Mouse (Mus musculus) gastrocnemius, adult 2 months (tissue): ENCODE results near the gene Trip10. TPM values are rescaled to one million over a fixed set of nuclear protein-coding genes. Genes with fewer than 3 reads are reported as not detected.

Experiments
- DNase-seq: peaks from one replicate; pipeline ENCODE4 v3.0.0; 2022
- H3K27ac ChIP-seq: fragments of 200-600 bp; 2 replicates; pipeline ENCODE4 v1.8.1; 2022; ENCODE audit warnings: mild to moderate bottlenecking
- H3K4me3 ChIP-seq: fragments of 200-600 bp; 2 replicates; pipeline ENCODE4 v1.8.1; 2022; ENCODE audit warnings: mild to moderate bottlenecking, moderate library complexity
- CTCF ChIP-seq: fragments of 200-600 bp; IDR thresholded peaks from 2 replicates; pipeline ENCODE4 v1.8.1; 2022; ENCODE audit warnings: antibody characterized with exemption, mild to moderate bottlenecking, moderate library complexity
- intact Hi-C: fragments of 180-260 bp; cut with DNase I; formaldehyde crosslinking; loops from one replicate; pipeline ENCODE4 v1.15.1; 2025
- total RNA-seq, 2 experiments: library from RNA; stranded (reverse); gene quantifications; 2 replicates each; pipeline ENCODE4 v1.2.3; 2021

Gene Trip10
- total RNA-seq, 2 experiments from 2014 or later, result 170 to 176 TPM

DNA sequence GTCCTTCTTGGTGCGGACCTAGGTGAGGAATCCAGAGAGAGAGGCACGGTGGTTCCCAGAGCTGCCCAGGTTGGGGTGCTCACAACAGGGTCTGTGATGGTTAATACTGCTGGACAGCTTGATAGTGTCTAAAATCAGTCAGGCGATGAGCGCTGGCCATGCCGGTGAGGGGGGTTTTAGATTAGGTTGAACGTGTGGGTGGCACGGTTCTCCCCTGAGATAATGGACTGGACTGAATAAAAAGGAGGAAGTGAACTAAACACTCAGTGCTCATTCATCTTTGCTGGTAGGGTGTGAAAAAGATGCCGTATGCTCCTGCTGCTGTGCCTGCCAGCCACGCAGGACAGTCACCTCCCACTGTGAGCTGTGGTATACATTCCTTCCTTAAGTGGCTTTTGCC is 25.9 kb upstream of the Trip10 start:
- intact Hi-C loops, result no loop called here
- TF ChIP-seq CTCF, result no peak
- H3K4me3 ChIP-seq, result no peak overlapping the region
- no peak for DNase-seq
- H3K27ac ChIP-seq, result no peak overlapping the region

GRCm38 (mm10) chr17:57227468-57227867 is 21.8 kb upstream of the Trip10 start:
- TF ChIP-seq CTCF, result no peak
- peak; percentile 4 for DNase-seq
- peak overlapping the region; percentile 46 for H3K27ac ChIP-seq
- intact Hi-C loops, result no loop called here
- peak overlapping the region; percentile 45 for H3K4me3 ChIP-seq

- TF ChIP-seq CTCF, result no peak
- Histone ChIP-seq H3K4me3 (peak within 1 kb of the TSS; percentile 45), H3K27ac (peak within 1 kb of the TSS; percentile 46)
- intact Hi-C loops, result no loop called here
- DNase-seq, result peak; percentile 20
Measured at GRCm38 (mm10) chr17:57228014-57228413, 21.2 kb upstream of the Trip10 start, which contains the start of gene C3. Gene C3, minus strand, starts transcription at chr17:57228136.

- DNase-seq, result peak; percentile 3
Measured at GRCm38 (mm10) chr17:57228873-57229272, 20.4 kb upstream of the Trip10 start.

DNA sequence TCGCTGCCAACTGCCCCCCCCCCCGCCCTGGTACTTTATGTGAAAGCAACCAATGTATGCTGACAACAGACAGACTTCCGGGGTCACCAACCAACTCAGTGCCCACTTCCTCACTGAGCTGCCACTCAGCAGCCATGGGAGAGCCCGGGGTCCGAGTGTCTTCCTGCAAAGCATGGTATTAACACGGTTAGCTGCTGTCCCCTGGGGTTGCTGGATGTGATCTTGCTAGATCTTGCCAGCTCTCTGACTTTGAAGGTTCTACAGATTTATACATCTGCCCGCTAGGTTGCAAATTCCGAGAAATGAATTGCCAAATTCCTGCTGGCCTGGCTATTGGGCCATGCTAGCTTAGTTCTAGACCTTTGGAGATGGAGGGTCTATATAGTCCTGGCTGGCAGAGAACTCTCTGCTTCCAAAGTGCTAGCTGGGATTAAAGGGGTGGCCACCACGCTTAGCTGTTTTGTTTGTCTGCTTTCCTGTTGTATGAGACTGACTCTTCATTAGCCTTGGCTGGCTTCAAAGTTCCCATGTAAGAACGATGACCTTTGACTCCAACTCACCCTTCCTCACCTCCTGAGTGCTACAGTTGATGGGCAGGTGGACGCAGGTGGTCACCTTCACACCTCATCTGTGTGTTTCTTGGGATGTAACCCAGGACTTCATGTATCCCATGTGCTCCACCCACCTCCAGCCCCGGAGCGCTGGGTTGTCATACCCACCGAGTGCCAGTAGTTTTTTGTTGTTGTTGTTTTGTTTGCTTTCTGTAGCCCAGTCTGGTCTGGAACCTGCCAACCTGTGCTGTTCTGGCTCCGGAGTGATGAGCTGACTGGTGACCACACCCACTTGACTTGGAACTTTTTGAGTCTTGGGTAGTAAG is 19.2 kb upstream of the Trip10 start:
- TF ChIP-seq CTCF, result no peak
- DNase-seq, result peak; percentile 13
- H3K4me3 ChIP-seq, result no peak overlapping the region
- intact Hi-C loops, result no loop called here
- peak overlapping the region; percentile 64 for H3K27ac ChIP-seq

More at GRCm38 (mm10) chr17:57228873-57229272, 20.4 kb upstream of the Trip10 start:
- intact Hi-C loops, result no loop called here
- no peak for TF ChIP-seq CTCF
- Histone ChIP-seq H3K4me3 (no peak overlapping the region), H3K27ac (no peak overlapping the region)

DNA sequence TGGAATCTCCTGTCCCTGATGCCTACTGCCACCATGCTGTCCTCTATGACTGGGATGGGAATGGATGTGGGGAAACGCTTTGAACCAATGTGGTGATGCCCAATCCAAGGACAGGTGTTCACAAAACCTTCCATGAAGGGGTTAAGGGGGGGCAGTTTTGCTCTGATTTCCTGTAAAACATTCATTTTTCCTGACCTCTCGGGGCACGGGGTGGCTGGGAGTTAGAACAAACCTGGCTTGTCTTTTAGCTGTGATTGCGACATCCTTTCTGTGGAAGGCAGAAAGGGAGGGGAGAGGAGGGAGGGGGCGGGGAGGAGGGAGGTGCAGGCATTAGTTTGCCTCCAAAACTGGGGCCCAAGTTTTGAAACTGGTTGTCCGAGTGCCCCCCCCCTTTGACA is 18.5 kb upstream of the Trip10 start:
- no peak overlapping the region for H3K4me3 ChIP-seq
- intact Hi-C loops, result no loop called here
- TF ChIP-seq CTCF, result no peak
- DNase-seq, result peak; percentile 39
- H3K27ac ChIP-seq, result peak overlapping the region; percentile 69

GRCm38 (mm10) chr17:57231321-57231771 is 17.9 kb upstream of the Trip10 start:
- H3K4me3 ChIP-seq, result no peak overlapping the region
- peak overlapping the region; percentile 69 for H3K27ac ChIP-seq
- TF ChIP-seq CTCF, result no peak
- peak; percentile 53 for DNase-seq
- intact Hi-C loops, result no loop called here

- Histone ChIP-seq H3K27ac (peak overlapping the region; percentile 69), H3K4me3 (no peak overlapping the region)
- intact Hi-C loops, result no loop called here
- peak; percentile 9 for DNase-seq
- no peak for TF ChIP-seq CTCF
Measured at GRCm38 (mm10) chr17:57232200-57232599, 17.1 kb upstream of the Trip10 start.

- no peak for TF ChIP-seq CTCF
- no peak overlapping the region for H3K27ac ChIP-seq
- H3K4me3 ChIP-seq, result no peak overlapping the region
- DNase-seq, result peak; percentile 30
- intact Hi-C loops, result no loop called here
Measured at GRCm38 (mm10) chr17:57233038-57233437, 16.2 kb upstream of the Trip10 start.

- Histone ChIP-seq H3K4me3 (no peak overlapping the region), H3K27ac (no peak overlapping the region)
- TF ChIP-seq CTCF, result no peak
- intact Hi-C loops, result no loop called here
- DNase-seq, result peak; percentile 9
Measured at GRCm38 (mm10) chr17:57234254-57234928, 14.9 kb upstream of the Trip10 start.

DNA sequence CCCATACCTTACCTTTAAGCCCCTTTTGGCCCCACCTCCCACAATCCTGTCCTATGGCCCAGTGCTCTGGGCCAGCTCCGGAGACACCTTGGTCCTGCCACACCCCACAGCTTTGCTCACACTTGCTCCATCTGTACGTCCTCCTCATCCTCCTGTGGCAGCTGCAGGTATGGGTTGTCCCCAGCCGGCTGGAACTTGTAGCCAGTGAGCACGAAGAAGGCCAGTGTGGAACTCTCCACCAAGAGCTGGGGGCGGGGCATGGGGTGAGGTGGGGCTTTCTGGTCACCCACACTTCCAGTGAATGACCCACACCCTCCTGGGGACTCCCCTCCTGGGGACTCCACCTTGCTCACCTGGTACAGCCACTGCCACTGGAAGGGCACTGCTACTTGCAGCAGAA is 13.5 kb upstream of the Trip10 start:
- TF ChIP-seq CTCF, result no peak
- Histone ChIP-seq H3K27ac (no peak overlapping the region), H3K4me3 (no peak overlapping the region)
- intact Hi-C loops, result no loop called here
- DNase-seq, result peak; percentile 20

DNA sequence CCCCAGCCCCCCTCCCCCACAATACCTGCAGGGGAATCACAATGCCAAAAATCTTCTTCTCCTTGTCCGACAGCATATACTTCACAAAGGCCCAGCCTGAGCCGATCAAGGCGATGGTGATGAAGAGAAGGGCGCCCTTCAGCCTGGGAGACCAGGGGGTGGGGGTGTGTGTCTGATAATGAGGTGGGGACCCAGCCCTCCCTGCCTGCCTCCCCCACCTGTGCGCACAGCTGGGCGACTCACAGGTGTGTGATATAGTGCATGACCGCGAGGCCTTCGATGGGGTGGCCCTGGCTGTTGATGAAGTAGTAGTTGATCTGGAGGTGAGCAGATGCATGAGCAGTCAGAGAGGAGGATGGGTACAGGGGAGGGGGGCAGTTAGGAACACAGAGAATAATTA is 12.1 kb upstream of the Trip10 start:
- peak; percentile 15 for DNase-seq
- no peak for TF ChIP-seq CTCF
- intact Hi-C loops, result no loop called here

GRCm38 (mm10) chr17:57243650-57244370 is 5.4 kb upstream of the Trip10 start:
- intact Hi-C loops, result loop anchor here (10.0 kb wide), 1 partner anchor 249 kb away; the partner anchor contains the start of genes Alkbh7 and Clpp
- Histone ChIP-seq H3K4me3 (no peak overlapping the region), H3K27ac (no peak overlapping the region)
- peak; percentile 12 for DNase-seq
- TF ChIP-seq CTCF, result no peak

More for the DNA sequence above, 12.1 kb upstream of the Trip10 start:
- H3K4me3 ChIP-seq, result no peak overlapping the region
- H3K27ac ChIP-seq, result no peak overlapping the region
